ENCODE assay signal across 18 mouse cellular contexts in genomic region chr12:21223923-21224322, GRCm38 (mm10).
A peak's percentile ranks its signal among the peaks of the same experiment; 100 is the strongest.
DNase-seq lines count a peak whose midpoint lies in the region; ATAC-seq lines count a peak whose summit lies in the region.
"Had no signal": no experiment of that assay in that cellular context is flagged by ENCODE, and none has a peak within 500 bp of the region (broad histone marks: within the 10 kb centered on the region; RNA-seq: fewer than 3 reads in every experiment).

No protein-coding gene starts in this region.

- no peaks in the 10 kb centered on the region; the same call in 1 of the 2 replicates for H3K36me3 ChIP-seq in intestine, embryonic 16.5 days (ENCODE audit: control insufficient read depth, insufficient read depth, low read length)
- H3K36me3 ChIP-seq: G1E had no signal

- ATAC-seq in intestine, embryonic 16.5 days: peak; percentile 27; the same call in 1 of the 2 replicates
- ATAC-seq: forebrain, embryonic 15.5 days had no signal

- H3K9ac ChIP-seq in intestine, embryonic 16.5 days (ENCODE audit: low read depth, low read length): no peak overlapping the region
- H3K9ac ChIP-seq: embryonic facial prominence, embryonic 12.5 days; forebrain, embryonic 15.5 days; heart, embryonic 13.5 days; hindbrain, embryonic 15.5 days had no signal

- WGBS in intestine, embryonic 16.5 days: 79% methylated on average over 4 of the region's 4 CpGs

- 0 out of 2 replicates have a peak overlapping the region, but pooled peaks have one; percentile 11 for H3K27ac ChIP-seq in intestine, embryonic 16.5 days (ENCODE audit: low read length)
- H3K27ac ChIP-seq: embryonic facial prominence, embryonic 12.5 days; forebrain, embryonic 15.5 days; heart, embryonic 13.5 days; hindbrain, embryonic 15.5 days had no signal

- no peak overlapping the region for H3K4me2 ChIP-seq in intestine, embryonic 16.5 days (ENCODE audit: low read depth, low read length)
- H3K4me2 ChIP-seq: embryonic facial prominence, embryonic 12.5 days; forebrain, embryonic 15.5 days; heart, embryonic 13.5 days; hindbrain, embryonic 15.5 days had no signal

- no peaks in the 10 kb centered on the region for H3K9me3 ChIP-seq in intestine, embryonic 16.5 days (ENCODE audit: control insufficient read depth, low read length)
- H3K9me3 ChIP-seq: embryonic facial prominence, embryonic 12.5 days; forebrain, embryonic 15.5 days; heart, embryonic 13.5 days; hindbrain, embryonic 15.5 days had no signal

- H3K4me3 ChIP-seq in intestine, embryonic 16.5 days (ENCODE audit: low read length): no peak overlapping the region
- H3K4me3 ChIP-seq: embryonic facial prominence, embryonic 12.5 days; forebrain, embryonic 15.5 days; heart, embryonic 13.5 days; hindbrain, embryonic 15.5 days had no signal

- peaks cover 15% of the 10 kb centered on the region for H3K4me1 ChIP-seq in intestine, embryonic 16.5 days (ENCODE audit: control insufficient read depth, insufficient read depth, low read length)
- H3K4me1 ChIP-seq: embryonic facial prominence, embryonic 12.5 days had no signal

- no peaks in the 10 kb centered on the region for H3K27me3 ChIP-seq in intestine, embryonic 16.5 days (replicated peaks; ENCODE audit: control insufficient read depth, insufficient read depth, low read length)
- H3K27me3 ChIP-seq: embryonic facial prominence, embryonic 12.5 days; forebrain, embryonic 15.5 days; heart, embryonic 13.5 days; hindbrain, embryonic 15.5 days had no signal

- DNase-seq in heart, adult 11 months: peak; percentile 88
- DNase-seq in heart, adult 18-20 months: no peak
- peak; percentile 19 for DNase-seq in ES-CJ7 (ENCODE audit: low read depth, low spot score)
- DNase-seq in R1 (ENCODE audit: low read depth, low spot score): peak; percentile 22
- DNase-seq in layer of hippocampus, postnatal 10 days (ENCODE audit: low spot score in 2 of 2): no peak
- no peak for DNase-seq in cerebellum, postnatal 10 days
- DNase-seq in gastrocnemius, adult 18-20 months (ENCODE audit: low spot score): no peak
- DNase-seq: cerebellum, adult 11 months; cerebellum, adult 8-10 months; cerebellum, postnatal 25 days; gastrocnemius, postnatal 14 days; heart, postnatal 36 days had no signal

Comparison
In these comparisons a context has a peak if more than half of its experiments do, and no peak if none do; other contexts are left out.
1. DNase-seq: peak in heart, adult 11 months (single experiment), ES-CJ7 (single experiment) and R1 (single experiment); none in heart, adult 18-20 months (0 of 2), layer of hippocampus, postnatal 10 days (0 of 2), cerebellum, postnatal 10 days (0 of 2) and gastrocnemius, adult 18-20 months (single experiment).